Mouse (Mus musculus) cerebellum, adult 8-10 months (tissue): ENCODE measurements around the gene Rasd2.

Source experiments
- DNase-seq: peaks from one replicate; pipeline ENCODE4 v3.0.0; 2022

The Rasd2 gene

DNA sequence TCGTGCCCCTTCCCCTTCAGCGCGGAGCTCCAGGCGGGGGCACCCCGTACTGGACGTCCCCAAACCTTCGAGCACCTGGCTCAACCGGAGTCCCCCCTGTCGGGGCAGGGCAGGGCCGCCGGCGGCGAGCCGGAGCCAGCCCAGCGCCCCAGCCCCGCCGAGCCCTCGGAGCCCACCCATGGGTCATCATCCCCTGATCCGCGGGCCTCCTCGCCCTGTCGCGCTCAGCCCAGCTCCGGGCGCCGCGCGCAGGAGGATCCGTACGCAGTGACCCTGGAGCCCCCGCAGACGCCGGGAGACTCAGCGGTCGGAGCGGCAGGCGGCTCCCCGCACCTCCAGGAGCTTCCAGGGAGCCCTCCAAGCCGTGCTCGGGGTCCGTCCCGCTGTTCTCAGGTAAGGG, at the start of gene Rasd2:
TSS of gene Rasd2 (plus strand) at position 259 of the 400 bp plus-strand sequence.
- peak; percentile 25 for DNase-seq

DNA sequence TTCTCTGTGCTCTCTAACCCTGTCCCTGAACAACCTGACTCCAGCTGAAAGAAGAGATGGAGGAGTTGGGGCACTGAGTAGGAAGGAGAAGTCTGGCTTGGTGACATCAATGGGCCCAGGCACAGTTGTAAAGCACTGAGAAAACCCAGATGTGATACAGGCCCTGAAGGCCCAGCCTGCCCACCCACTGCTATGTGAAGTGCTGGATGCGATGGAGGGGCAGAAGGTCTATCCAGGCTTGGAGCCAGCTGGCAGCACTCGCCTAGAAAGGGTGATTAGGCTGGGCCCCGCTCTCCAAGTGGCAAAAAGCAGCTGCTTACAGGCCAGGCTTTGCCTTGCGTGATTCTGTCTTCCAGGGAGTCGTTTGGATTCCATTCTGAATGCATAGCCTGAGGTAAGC, 44.4 kb upstream of the Rasd2 start:
- DNase-seq = no peak

DNA sequence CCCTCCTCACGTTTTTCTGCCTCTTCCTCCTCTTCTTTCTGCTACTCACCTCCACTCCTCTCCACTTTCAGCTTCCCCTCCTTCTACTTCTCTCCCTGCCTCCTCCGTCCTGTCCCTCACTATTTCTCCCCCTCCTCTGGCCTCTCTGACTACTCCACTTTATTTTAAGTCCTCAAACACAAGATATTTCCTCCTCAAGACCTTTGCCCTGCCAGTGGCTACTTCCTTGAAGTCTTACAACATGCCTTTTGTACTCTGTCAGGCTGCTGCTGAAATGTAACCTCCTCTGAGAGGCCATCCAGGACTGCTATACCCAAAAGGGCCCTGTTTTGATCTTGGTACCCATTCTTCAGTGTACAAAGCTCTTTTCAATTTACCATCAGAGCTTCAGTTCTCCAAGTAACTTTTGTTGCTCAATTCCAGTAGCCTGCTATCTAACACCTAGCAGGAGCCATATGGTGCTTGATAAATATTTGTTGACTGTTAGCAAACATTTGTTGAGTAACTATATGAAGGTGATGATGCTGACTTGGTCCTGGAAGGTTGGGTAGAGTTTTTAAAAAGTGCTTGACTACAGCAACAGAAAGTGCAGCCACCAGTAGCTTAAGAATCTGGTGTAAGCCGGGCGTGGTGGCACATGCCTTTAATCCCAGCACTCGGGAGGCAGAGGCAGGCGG, 41.6 kb upstream of the Rasd2 start:
- no peak for DNase-seq

DNA sequence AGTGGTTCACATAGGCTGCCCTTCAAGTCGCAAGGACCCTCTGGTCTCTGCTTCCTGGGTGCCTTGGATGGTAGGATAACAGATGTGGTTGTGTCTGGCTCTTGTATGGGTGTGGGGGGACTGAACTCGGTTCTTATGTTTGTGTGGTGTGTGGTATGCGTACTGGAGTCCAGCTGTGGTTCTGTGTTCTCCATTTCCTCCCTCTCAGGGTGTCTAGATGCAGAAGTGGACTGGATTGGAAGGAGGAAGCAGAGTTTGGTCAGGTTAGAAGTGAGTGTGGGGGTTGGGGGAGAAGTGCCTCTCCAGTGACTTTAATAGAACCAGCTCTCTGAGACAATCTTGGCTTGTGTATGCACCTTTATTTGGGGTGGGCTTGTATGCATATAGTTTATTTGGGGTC, 20.7 kb upstream of the Rasd2 start:
- DNase-seq = no peak

DNA sequence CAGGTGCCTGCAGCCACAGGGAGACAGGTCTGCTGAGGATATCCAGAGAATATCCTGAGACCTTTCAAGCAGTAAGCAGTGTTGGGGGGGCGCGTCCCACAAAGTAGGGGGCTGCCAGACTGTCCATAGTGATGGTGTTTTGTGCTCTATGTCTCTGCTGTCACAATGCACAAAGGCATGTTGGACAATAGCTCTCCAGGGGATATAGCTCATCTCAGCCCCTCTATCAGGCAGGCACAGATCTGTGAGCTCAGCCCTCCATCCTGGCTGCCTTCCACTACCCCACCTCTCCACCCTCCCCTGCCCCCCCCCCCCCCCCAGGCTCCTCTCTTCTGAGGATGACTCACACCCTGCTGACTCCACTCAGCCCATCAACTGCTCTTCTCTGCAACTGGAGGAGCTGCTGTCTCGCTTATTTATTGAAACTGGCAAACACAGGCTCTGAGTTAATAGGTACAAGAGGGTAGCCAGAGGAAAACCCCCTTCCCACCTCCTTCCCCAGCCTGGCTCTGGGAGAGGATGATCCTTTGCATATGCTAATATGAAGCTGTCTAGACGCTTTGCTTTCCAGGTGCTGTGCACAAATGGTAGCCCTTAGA, 19.2 kb upstream of the Rasd2 start:
- DNase-seq = no peak

DNA sequence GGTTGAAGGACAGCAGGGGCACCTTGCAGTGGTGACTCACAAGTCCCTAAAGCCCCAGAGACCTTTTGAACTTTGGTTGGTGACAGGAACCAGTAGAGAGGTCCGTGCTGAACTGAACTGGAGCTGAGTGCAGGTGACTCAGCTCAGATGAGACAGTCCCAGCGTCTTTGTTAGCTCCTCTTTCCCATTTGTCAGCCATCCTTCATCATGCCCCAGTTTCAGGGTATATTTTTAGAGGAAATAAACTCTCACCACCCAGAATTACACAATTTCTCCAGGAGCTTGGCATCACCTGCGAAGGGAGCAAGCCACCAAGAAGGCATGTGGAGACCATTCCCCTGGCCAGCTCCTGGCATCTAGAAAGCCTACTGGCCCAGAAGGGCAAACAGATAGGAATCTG, 16.6 kb upstream of the Rasd2 start:
- no peak for DNase-seq

DNA sequence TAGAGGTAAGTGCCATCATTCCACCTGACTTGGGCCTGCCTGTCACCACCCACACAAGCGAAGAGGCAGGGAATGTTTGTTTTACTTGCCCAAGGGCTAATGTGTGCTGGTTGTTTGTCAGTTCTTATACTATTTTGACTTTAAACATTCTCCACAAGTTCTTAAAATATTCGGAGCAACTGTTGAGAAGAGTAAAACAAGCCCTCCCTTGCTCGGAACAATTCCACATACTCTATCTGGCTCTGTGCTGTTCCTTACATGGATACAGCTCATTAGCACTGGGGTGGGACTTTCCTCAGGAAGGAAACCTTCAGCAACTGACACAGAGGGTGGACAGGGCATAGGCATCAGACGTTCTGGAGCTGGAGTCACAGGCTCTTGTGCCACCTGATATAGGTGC, 15.9 kb upstream of the Rasd2 start:
- DNase-seq = no peak

DNA sequence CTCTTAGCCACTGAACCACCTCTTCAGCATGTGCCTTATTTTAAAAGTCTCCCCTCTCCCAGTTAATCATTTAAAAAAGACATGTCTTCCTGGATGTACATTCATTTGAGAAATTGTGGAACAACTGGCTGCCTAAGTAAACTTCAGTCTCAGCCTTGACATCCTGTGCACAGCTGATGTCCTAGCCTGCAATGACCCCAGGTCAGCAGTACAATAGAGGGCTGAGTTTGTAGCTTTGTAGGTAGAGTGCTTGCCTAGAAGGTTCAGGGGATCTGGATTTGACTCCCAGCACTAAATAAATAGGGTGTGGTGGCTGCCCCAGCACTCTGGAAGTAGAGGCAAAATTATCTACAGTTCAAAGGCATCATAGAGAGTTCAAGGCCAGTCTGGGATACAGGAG, 15.4 kb upstream of the Rasd2 start:
- DNase-seq = no peak

DNA sequence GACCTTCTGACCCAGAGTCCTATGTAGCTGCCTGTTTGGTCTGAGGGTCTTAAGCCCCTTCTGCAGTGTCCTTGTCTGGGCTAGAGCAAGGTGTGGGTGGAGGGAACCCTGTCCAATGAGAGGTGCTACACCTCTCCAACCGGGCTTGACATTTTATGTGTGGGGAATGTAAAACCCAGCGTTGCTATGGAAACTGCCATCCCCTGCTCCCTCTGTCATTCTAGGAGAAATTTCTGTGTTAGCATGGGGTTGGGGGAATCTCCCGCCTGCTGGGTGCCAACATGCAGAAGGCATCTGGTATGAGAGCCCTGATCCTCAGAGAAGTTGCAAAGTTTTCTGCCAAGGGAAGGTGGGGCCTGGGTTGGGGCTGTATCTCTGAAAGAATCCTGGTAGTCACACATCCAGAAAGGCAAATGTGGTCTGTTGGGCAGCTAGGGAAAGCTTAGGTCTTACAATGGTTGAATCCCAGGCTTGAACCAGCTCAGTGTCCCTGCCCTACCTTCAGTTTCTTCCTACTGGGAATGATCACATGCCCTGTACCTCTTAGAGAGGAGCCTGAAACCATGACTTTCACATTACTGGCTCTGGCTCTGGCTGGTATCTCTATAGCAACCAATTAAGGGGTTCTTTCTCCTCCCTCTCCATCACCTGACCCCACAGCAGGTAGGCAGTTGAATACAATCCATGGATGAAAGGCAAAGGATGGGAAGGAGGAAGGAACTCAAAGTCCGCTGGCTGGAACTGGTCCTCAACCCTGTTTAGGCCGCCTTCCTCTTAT, 14.6 kb upstream of the Rasd2 start:
- DNase-seq = no peak

DNA sequence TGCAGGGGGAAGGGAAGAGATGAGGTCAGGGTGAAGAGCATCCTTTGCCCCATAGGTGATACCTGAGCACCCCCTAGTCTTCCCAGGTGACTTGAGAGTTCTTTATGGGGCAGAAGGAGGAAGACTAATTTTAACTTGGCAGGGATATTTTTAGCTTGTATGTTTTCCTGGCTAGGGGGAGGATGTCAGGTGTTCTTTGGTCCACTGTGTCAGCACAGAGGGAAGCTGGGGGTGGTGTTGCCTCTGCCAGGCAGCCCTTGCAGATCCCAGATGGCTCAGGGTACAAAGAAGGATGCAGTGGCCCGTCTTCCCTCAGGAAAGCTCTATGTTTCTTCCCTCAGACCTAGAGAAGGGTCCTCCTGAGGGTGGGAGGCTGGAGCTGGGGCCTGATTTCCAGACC, 13.8 kb upstream of the Rasd2 start:
- DNase-seq = no peak

DNA sequence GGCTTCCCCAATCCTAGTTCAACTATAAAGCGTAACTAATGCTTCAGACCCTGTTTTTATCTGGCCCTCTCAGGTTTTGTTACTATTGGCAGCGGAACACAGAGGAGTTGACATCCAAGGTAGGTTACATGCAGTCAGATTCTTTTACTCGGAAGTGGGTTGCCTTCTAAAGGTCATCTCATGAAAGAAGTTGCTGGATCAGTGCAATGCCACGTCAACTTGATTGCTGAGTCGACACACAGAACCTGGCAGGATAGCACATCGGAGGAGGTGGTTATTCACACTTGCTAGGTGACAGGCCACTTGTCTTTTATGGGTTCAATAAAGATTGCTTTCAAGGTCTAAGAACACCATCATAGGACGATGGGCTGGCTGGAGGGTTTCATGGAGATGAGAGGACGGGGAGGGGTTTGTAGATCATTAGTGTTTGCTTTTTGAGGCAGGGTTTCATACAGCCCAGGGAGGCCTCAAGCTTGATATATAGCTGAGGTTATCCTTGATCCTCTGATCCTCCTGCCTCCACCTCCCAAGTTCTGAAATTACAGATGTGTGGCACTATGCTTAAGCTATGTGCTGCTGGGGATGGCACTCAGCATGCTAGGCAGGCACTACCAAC, 11.6 kb upstream of the Rasd2 start:
- no peak for DNase-seq

DNA sequence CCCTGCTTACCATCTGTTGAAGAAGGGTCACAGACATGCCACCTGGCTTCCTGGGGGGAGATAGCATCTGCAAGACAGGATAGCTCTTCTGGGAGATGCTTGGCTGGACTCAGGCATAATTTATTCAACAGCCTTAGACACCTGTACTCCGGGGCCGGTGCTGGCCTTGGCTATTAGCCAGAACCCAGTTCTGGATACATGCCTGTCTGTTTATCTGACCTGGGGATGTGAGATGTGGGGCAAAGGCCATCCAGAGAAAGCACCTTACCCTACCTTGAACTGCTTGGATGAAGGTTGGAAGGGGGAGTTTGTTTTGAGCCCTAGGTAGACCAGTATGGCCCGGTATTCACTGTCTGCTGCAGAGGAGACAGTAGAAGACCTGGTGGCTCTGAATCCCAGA, 10.8 kb upstream of the Rasd2 start:
- DNase-seq = no peak

DNA sequence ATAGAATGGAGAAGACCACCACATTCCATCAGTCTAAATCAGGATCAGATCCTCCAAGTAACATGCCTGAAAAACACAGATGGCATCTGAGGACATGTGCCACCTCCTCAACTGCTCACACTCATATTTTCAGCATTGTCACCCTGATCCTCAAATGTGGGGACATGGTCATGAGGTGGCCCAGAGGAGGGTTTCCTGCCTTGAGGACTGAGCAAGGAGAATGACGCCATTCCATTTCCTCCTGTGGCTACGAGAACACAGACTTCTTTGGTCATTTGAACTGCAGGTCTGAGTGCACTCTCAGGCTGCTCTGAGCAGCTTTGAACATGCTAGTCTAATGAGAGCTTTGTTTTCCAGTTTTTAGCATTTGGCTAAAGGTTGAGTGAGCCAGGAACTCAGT, 10.3 kb upstream of the Rasd2 start:
- no peak for DNase-seq

DNA sequence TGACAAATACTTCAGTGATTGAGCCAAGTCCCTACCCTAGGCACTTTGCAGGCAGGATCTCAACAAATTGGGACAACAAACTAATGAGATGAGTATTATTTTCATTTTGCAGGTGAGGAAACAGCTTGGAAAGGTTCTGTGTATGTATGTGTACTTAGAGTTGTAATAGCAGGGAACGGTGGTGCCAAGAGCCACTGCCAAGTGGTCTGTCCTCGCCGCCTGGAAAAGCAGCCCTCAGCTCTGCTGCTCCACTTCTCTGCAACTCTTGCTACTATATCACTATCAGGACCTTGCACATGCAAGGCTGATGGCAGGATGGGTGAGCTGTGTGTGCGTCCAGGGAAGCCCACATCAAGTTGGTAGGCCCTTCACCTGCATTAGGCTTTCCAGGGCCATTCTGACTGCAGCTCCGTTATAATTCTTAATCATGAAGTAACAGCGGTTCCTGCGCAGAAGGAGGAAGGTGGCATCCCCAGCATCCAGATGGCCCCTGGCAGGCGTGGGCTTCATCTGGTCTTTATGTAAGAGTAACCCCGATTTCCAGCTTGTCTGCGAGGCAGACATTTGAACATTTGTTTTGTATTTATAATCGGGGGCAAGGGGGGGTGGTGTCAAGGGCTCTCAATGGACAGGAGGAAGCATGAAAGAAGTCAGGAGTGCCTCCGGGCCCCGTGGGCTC, 9.4 kb upstream of the Rasd2 start:
- DNase-seq = no peak

DNA sequence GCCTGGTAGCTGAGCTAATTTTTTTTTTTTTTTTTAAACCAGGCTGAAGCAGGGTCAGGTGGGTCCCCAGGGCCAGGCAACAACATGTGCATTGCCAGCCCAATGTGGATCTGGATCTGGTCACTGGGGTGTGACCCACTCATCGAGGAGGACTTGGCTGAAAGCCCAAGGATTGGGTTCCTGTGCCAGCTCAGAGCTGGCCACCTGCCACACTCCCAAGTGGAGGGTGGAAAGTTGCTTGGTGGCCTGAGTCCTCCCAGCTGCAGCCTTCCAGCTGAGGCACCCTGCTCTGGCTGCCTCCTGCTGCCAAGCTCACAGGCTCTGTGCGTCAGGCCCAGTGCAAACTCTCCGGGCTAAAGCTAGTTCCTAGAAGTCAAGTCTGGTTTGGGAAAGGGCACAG, 2.3 kb upstream of the Rasd2 start:
- DNase-seq = peak; percentile 43

DNA sequence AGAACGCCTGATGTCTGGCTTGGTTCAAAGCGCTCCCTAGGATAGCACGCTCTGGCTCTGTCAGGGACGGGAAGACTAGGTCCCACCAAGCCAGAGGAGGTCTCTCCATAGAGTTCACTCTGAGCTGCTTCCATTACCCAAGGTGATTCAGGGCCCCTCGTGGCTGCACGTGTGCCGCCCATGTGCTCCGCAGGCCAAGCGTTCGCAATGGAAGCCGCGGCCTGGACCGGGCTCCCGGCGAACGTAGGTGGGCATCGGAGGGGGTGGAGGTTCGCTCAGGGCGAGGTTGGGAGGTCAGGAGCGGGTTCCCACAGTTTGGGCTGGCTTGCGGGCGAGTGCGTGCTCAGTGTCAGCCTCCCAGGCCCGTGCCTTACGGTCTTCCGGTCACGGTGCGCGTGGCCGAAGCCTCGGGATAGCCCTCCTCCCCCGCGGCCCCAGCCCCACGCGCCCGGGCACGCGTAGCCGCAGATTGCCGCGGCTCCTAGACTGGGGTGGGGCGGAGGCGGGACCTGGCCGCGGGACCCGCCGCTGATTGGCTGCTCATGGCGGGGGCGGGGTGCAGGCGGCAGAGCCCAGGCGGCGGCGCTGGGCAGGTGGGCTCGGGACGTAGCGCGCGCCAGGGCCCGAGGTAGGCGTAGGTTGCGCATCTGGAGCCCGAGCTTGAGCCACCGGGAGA, 975 bp upstream of the Rasd2 start:
- DNase-seq = peak; percentile 91

DNA sequence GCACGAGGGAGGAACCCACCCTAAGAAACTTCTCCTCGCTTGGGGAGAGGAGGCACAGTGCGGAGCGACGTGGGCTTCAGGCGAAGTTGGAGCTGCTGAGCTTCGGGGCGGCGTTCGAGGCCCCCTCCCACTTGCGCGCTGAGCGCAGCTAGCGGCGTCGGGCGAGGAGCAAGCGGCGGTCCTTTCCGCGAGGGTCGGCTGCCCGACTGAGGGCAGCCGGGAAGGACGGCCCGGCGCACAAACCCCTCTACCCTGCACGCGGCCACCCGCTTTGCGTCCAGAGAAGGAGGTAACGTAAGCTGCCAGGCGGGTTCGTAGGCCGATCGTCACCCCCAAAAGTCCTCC, 465 bp upstream of the Rasd2 start:
- no peak for DNase-seq

DNA sequence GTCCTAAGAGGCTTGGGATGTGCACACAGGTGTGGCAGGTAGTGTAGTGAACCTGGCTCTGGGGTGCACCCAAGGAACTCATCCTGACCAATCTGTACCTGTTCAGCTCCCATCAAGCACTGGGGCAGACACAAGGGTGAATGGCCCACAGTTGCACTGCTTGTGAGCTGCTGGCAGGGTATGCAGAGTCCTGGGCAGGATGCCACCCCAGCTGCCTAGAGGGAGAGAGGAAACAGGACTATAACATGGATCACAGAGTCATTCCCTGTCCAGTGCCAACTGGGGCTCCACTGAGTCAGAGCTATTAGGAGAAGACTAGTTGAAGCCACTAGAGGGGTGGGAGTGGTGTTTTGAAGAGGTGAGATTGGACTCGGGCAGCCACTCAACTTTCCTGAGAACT, 1.3 kb downstream of the Rasd2 start:
- DNase-seq = peak; percentile 38

DNA sequence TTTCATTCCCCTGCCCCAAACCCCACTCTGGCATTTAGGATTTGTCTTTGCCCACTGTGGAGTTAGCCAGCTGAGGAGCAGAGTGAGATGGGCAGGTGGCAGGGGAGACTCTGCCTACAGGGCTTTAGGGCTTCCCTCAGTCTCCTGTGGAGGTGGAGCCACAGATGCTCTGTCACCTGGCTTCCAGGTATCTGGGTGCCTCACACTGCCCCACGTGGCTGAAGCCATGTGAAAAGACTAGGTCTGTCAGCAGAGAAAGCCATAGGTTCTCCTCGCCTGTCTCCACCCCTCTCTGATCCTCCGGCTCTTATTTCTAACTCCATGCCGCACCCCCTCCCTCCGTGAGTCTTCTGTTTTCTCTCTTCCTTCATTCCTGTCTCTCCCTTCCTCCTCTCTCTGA, 2.2 kb downstream of the Rasd2 start:
- peak; percentile 12 for DNase-seq

DNA sequence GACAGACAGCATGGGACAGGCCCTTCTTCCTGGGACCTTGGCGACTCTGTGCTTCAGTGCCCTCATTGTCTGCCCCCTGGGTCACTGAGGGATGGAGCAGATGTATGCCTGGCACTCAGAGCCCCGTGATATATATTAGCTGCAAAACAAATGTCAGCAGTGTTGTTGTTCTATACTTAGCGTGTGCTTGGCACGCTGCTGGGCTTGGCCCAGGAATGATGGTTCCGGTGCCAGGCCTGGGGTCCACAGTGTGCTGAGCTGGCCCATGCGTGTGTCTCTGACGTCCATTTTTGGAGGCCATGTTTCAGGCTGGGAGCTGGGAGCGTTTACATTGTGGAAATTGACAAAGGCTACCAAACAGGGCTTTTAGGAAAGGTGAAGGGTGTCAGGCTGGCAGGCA, 3.1 kb downstream of the Rasd2 start:
- peak; percentile 40 for DNase-seq

DNA sequence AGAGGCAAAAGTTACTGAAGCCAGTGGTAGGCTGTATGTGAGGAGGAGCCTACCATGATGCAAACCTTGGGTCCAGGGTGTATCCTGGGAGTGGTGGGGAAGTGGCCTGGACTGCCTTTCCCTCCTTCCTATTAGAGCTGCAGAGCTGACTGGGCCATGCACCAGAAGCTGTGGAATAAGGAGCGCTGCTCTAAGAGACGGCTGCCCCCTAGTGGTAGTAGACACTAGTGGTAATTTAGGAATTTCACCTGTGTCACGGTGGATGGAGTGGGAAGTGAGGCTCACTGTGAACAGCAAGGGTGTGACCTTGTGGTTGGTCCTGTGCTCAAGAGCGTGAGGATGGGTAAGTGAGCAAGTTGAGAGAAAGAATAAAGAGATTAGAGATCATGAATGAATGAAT, 4.2 kb downstream of the Rasd2 start:
- DNase-seq = peak; percentile 84

DNA sequence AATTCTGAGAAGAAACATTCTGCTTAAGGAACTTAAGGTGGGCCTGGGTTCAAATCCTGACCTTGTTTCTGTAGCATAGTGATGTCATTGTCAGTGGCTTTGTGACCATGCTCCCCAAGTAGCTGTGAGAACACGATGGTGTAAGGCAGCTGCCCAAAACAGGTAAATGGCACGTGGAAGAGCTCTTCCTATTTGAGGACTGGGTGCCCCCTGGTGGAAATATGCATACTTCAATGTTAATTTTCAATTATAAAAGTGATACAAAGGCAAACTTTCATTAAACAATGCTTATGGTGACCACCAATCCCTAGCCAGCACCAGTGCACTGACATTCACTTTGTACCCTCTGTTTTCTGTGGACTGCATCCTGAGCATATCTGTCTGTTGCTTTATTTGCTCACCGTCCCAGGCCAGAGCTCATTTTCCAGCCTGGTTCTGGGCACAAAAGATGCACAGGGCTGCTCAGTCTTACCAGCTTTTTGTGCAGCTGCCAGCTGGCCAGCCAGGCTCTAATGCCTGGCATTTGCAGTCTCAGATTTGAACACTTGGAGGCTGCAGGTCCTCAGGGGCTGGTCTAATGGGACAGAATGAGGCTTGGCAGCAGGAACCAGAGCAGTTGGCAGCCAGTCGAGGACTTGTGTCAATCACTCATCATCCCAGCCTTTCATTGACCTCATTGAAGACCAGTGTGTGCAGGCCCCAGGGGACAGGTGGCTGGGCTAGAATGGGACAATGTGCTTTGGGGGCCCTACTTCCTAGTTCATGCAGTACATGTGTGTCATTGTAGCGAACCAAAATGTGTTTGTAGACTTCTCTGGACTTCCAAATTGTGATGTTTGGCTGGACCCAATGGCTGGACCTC, 6.4 kb downstream of the Rasd2 start:
- DNase-seq = peak; percentile 27
